Mouse (Mus musculus): ENCODE results near the gene Msmp.
"Not testable (repeated sequence)": the region's sequence is repeated elsewhere in the genome, so short reads cannot be mapped to it uniquely, and the experiment has no call there.

Gene Msmp

GRCm38 (mm10) chr4:43604099-43604498, 19.8 kb upstream of the Msmp start:
- ChIA-PET CTCF (interaction anchor here in 3 of 4 experiments (0.6 to 0.7 kb wide), 4 partner anchors 12 to 171 kb away, joined by 3 to 10 read pairs (median 4); no protein-coding TSS in a partner anchor), POLR2A (interaction anchor here in 2 of 4 experiments (0.5 to 0.6 kb wide), 5 partner anchors 21 to 98 kb away, joined by 3 to 4 read pairs (median 3); partner anchors contain the start of gene Tln1 (in 1 of the 2))

- POLR2A ChIA-PET, result interaction anchor here in 2 of 4 experiments (1.0 kb wide), 2 partner anchors 21 to 69 kb away, joined by 3 read pairs; no protein-coding TSS in a partner anchor
Measured at GRCm38 (mm10) chr4:43600195-43600934, 16.1 kb upstream of the Msmp start.

GRCm38 (mm10) chr4:43598650-43599380, 14.5 kb upstream of the Msmp start:
- CTCF ChIA-PET, result interaction anchor here in 1 of 4 experiments (0.8 kb wide), 1 partner anchor 99 kb away, joined by 3 read pairs; the partner anchor contains the start of gene Arhgef39
- POLR2A ChIA-PET, result interaction anchor here in 1 of 4 experiments (0.5 kb wide), 1 partner anchor 144 kb away, joined by 3 read pairs; no protein-coding TSS in a partner anchor

More at GRCm38 (mm10) chr4:43600195-43600934, 16.1 kb upstream of the Msmp start:
- CTCF ChIA-PET, result interaction anchor here in 3 of 4 experiments (0.6 to 1.4 kb wide), 3 partner anchors 71 to 159 kb away, joined by 3 to 4 read pairs (median 3); no protein-coding TSS in a partner anchor

- ChIA-PET POLR2A (no interaction called here), CTCF (no interaction called here)
Measured at GRCm38 (mm10) chr4:43598200-43598599, 13.9 kb upstream of the Msmp start.

- POLR2A ChIA-PET, result interaction anchor here in 1 of 4 experiments (0.9 kb wide), 1 partner anchor 18 kb away, joined by 3 read pairs; the partner anchor contains the start of genes Gba2 and Rgp1
- CTCF ChIA-PET, result not testable (repeated sequence)
Measured at GRCm38 (mm10) chr4:43596597-43596996, 12.3 kb upstream of the Msmp start.

GRCm38 (mm10) chr4:43593453-43593852, 9.2 kb upstream of the Msmp start:
- CTCF ChIA-PET, result interaction anchor here in 1 of 4 experiments (1.0 kb wide), 1 partner anchor 37 kb away, joined by 6 read pairs; no protein-coding TSS in a partner anchor
- POLR2A ChIA-PET, result interaction anchor here (0.7 to 1.0 kb wide), 4 partner anchors 14 to 66 kb away, joined by 3 read pairs; partner anchors contain the start of genes Creb3 (in 1 of the 4) and Tln1 (in 1 of the 4)

- ChIA-PET CTCF (interaction anchor here in 1 of 4 experiments (0.6 kb wide), 1 partner anchor 12 kb away, joined by 3 read pairs; no protein-coding TSS in a partner anchor), POLR2A (interaction anchor here in 3 of 4 experiments (0.6 to 1.8 kb wide), 5 partner anchors 13 to 29 kb away, joined by 3 to 5 read pairs (median 3); partner anchors contain the start of genes Gba2 (in 2 of the 3), Rgp1 (in 2 of the 3) and Tln1 (in 1 of the 3))
Measured at GRCm38 (mm10) chr4:43591961-43592360, 7.7 kb upstream of the Msmp start.

- ChIA-PET CTCF (interaction anchor here in 2 of 4 experiments (0.6 to 0.7 kb wide), 2 partner anchors 12 to 471 kb away, joined by 3 to 4 read pairs; no protein-coding TSS in a partner anchor), POLR2A (interaction anchor here in 3 of 4 experiments (0.6 to 1.8 kb wide), 5 partner anchors 10 to 29 kb away, joined by 3 to 5 read pairs (median 3); partner anchors contain the start of genes Rgp1 (in 2 of the 3), Gba2 (in 1 of the 3) and Tln1 (in 1 of the 3))
Measured at GRCm38 (mm10) chr4:43591543-43591942, 7.2 kb upstream of the Msmp start.

GRCm38 (mm10) chr4:43587681-43588080, 3.4 kb upstream of the Msmp start:
- CTCF ChIA-PET, result interaction anchor here in 1 of 4 experiments (1.0 kb wide), 1 partner anchor 9 kb away, joined by 3 read pairs; the partner anchor contains the start of genes Gba2 and Rgp1

GRCm38 (mm10) chr4:43586411-43586810, 2.1 kb upstream of the Msmp start:
- ChIA-PET POLR2A (interaction anchor here (0.7 to 17.8 kb wide), 16 partner anchors 8 to 1311 kb away, joined by 3 to 293 read pairs (median 4); partner anchors contain the start of genes Gba2 (in 4 of the 4), Rgp1 (in 4 of the 4), Creb3 (in 3 of the 4) and Tln1 (in 3 of the 4)), CTCF (interaction anchor here in 3 of 4 experiments (0.5 to 1.8 kb wide), 6 partner anchors 12 to 85 kb away, joined by 3 to 7 read pairs (median 5); partner anchors contain the start of genes Creb3 (in 1 of the 3) and Tln1 (in 1 of the 3))

More at GRCm38 (mm10) chr4:43587681-43588080, 3.4 kb upstream of the Msmp start:
- POLR2A ChIA-PET, result interaction anchor here (0.5 to 17.8 kb wide), 7 partner anchors 9 to 149 kb away, joined by 3 to 293 read pairs (median 4); partner anchors contain the start of genes Gba2 (in 3 of the 4), Rgp1 (in 3 of the 4), Creb3 (in 2 of the 4) and Tln1 (in 2 of the 4)

- POLR2A ChIA-PET, result interaction anchor here (0.6 to 17.8 kb wide), 9 partner anchors 8 to 429 kb away, joined by 3 to 293 read pairs (median 4); partner anchors contain the start of genes Creb3 (in 2 of the 4), Gba2 (in 2 of the 4), Rgp1 (in 2 of the 4) and Tln1 (in 2 of the 4)
Measured at GRCm38 (mm10) chr4:43585682-43586081, 1.4 kb upstream of the Msmp start.

GRCm38 (mm10) chr4:43583421-43583820, 873 bp downstream of the Msmp start:
- POLR2A ChIA-PET, result interaction anchor here in 2 of 4 experiments (0.6 to 17.8 kb wide), 3 partner anchors 14 to 23 kb away, joined by 3 to 293 read pairs (median 5); partner anchors contain the start of genes Creb3 (in 1 of the 2) and Tln1 (in 1 of the 2)
- CTCF ChIA-PET, result no interaction called here

More at GRCm38 (mm10) chr4:43585682-43586081, 1.4 kb upstream of the Msmp start:
- CTCF ChIA-PET, result interaction anchor here in 3 of 4 experiments (0.5 to 1.8 kb wide), 4 partner anchors 12 to 175 kb away, joined by 3 to 6 read pairs (median 4); no protein-coding TSS in a partner anchor

- ChIA-PET POLR2A (interaction anchor here in 1 of 4 experiments (0.8 to 17.8 kb wide), 2 partner anchors 9 to 22 kb away, joined by 3 to 293 read pairs; partner anchors contain the start of genes Creb3 and Tln1), CTCF (interaction anchor here in 1 of 4 experiments (0.5 kb wide), 1 partner anchor 151 kb away, joined by 3 read pairs; no protein-coding TSS in a partner anchor)
Measured at GRCm38 (mm10) chr4:43582241-43582640, 2.1 kb downstream of the Msmp start.

- ChIA-PET CTCF (interaction anchor here in 1 of 4 experiments (0.6 kb wide), 1 partner anchor 613 kb away, joined by 3 read pairs; no protein-coding TSS in a partner anchor), POLR2A (interaction anchor here in 3 of 4 experiments (1.0 to 17.8 kb wide), 5 partner anchors 7 to 21 kb away, joined by 3 to 293 read pairs (median 41); partner anchors contain the start of genes Creb3 (in 3 of the 3) and Tln1 (in 3 of the 3))
Measured at GRCm38 (mm10) chr4:43581381-43581780, 2.9 kb downstream of the Msmp start.

GRCm38 (mm10) chr4:43580721-43581120, 3.6 kb downstream of the Msmp start:
- CTCF ChIA-PET, result no interaction called here
- POLR2A ChIA-PET, result interaction anchor here in 3 of 4 experiments (1.0 to 17.8 kb wide), 6 partner anchors 7 to 21 kb away, joined by 3 to 293 read pairs (median 23); partner anchors contain the start of genes Creb3 (in 3 of the 3) and Tln1 (in 3 of the 3)

- ChIA-PET CTCF (interaction anchor here in 3 of 4 experiments (0.7 to 2.7 kb wide), 6 partner anchors 14 to 281 kb away, joined by 3 to 13 read pairs (median 8); partner anchors contain the start of genes Creb3 (in 1 of the 3) and Tln1 (in 1 of the 3)), POLR2A (interaction anchor here in 3 of 4 experiments (0.6 to 17.8 kb wide), 14 partner anchors 8 to 432 kb away, joined by 3 to 293 read pairs (median 4); partner anchors contain the start of genes Creb3 (in 2 of the 3), Tln1 (in 2 of the 3) and Tpm2 (in 1 of the 3))
Measured at GRCm38 (mm10) chr4:43579731-43580130, 4.6 kb downstream of the Msmp start.

Data from embryonic stem cell, embryonic (primary cell).